Mouse (Mus musculus) natural killer cell, adult 2 months (primary cell): ENCODE measurements around the gene Polr2m.
A peak's percentile ranks its signal among the peaks of the same experiment; 100 is the strongest.
"Not testable (repeated sequence)": the region's sequence is repeated elsewhere in the genome, so short reads cannot be mapped to it uniquely, and the experiment has no call there.

Source experiments
- DNase-seq, 2 experiments: peaks; one replicate each; pipeline ENCODE4 v3.0.0; 2022; ENCODE audit warnings: low spot score in 2 of 2

The Polr2m gene

GRCm38 (mm10) chr9:71485475-71486094 is at the start of gene Polr2m:
Polr2m (minus strand) TSS chr9:71485935.
- DNase-seq = peak; percentile 89 to 90

GRCm38 (mm10) chr9:71535036-71535435 is 49.3 kb upstream of the Polr2m start:
- DNase-seq = no peak

- DNase-seq = no peak
Measured at GRCm38 (mm10) chr9:71529960-71530359, 44.2 kb upstream of the Polr2m start.

- no peak for DNase-seq
Measured at GRCm38 (mm10) chr9:71527438-71527837, 41.7 kb upstream of the Polr2m start.

GRCm38 (mm10) chr9:71523901-71524300 is 38.2 kb upstream of the Polr2m start:
- no peak for DNase-seq

DNA sequence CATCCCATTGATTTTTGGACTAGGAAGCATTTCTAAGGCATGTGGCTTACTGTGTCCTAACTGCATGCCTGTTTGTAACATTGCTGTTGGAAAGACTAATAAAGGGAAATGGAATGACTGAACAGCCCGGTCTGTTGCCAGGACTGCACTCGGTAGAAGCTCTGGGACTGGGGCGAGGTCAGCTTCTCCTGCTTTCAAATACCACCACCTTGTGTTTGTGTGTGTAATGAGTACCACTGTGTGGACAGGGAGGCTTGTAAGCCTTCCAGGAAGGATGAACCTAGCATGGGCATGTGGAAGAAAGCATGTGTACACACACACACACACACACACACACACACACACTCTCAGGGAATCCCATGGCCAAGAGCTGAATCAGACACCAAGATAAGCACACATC is 34.1 kb upstream of the Polr2m start:
- DNase-seq = no peak

GRCm38 (mm10) chr9:71517487-71517886 is 31.8 kb upstream of the Polr2m start:
- no peak for DNase-seq

GRCm38 (mm10) chr9:71515862-71516261 is 30.1 kb upstream of the Polr2m start:
- no peak for DNase-seq

- no peak for DNase-seq
Measured at GRCm38 (mm10) chr9:71513566-71513965, 27.8 kb upstream of the Polr2m start.

- DNase-seq = no peak
Measured at GRCm38 (mm10) chr9:71512899-71513298, 27.2 kb upstream of the Polr2m start.

GRCm38 (mm10) chr9:71498391-71499182 is 12.9 kb upstream of the Polr2m start:
- DNase-seq = no peak

GRCm38 (mm10) chr9:71496637-71497036 is 10.9 kb upstream of the Polr2m start:
- no peak for DNase-seq

- DNase-seq = no peak
Measured at GRCm38 (mm10) chr9:71493771-71494170, 8.0 kb upstream of the Polr2m start.

GRCm38 (mm10) chr9:71492296-71493025 is 6.7 kb upstream of the Polr2m start:
- DNase-seq = no peak

GRCm38 (mm10) chr9:71490076-71490475 is 4.3 kb upstream of the Polr2m start:
- DNase-seq = no peak

DNA sequence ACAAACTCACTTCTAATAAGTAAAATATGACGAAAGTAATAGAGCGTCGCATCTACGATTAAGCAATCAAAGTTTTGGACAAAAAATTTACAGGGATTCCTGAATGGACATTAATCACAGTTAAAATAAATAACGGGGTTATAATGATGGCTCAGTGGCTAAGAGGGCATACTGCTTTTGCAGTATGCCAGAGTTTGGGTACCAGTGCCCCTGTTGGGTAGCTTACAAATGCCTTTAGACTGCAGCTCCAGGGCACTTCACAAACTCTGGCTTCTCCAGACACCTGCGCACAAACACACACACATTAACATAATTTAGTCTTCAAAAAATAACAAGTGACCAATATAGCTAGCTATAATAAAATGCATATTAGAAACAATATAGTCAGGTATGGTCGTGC is 392 bp upstream of the Polr2m start:
- no peak for DNase-seq

DNA sequence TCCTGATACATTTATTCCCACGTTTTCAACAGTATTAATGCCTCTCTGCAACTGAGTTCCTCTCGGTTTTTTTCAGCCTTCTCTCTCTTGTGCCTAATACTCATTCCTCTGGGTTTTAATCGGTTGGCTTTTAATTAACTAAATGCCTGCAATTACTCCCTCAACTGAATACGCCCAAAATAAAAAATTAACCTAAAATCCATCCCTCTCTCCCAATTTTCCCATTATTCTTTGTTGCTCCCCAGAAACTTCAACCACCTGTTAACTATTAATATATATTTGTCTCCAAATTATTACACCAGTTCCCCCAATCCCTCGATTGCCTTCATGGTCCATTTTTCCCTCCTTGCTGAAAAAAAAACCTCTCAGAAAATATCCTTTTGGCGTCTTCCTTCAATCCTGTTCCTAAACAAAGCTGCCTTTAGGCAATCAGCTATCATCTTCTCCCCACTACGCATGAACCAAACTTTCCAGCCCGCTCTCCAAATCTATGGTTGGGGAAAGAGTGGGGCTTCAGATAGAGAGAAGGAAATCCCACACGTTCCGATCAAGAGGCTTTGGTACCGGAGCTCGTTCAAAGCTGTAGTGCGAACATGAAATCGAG is 762 bp downstream of the Polr2m start:
- no peak for DNase-seq

DNA sequence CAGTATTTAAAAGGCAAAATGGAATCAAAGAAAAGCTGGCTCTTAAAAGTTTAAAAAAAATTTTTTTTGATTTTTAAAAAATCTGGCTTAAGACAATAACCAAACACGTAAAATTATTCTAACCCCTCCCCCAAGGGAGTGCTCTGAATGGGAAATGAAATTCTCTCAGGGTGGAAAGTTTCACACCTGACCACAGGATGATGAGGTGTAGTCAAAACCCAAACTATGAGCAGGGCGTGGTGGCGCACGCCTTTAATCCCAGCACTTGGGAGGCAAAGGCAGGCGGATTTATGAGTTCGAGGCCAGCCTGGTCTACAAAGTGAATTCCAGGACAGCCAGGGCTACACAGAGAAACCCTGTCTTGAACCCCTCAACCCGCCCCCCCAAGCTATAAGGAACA is 1.9 kb downstream of the Polr2m start:
- not testable (repeated sequence) for DNase-seq

DNA sequence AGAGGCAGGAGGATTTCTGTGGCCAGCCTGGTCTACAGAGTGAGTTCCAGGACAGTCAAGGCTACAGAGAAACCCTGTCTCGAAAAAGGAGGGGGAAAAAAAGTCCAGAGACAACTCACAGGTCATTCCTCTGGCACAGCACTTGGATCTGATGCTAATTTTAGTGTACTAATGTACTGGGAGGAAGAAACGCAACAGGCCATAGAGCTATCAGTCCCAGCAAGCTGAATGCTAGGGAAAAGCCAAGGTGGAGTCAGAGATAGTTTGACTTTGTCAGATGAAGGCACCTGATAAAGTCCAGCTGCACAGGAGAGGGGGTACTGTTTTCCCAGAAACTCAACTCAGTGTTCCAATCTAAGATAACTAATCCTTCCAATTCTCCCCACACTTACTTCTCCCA is 5.4 kb downstream of the Polr2m start:
- no peak for DNase-seq

- DNase-seq = no peak
Measured at GRCm38 (mm10) chr9:71479413-71479812, 6.3 kb downstream of the Polr2m start.

- DNase-seq = no peak
Measured at GRCm38 (mm10) chr9:71478596-71478995, 7.1 kb downstream of the Polr2m start.

GRCm38 (mm10) chr9:71476601-71477000 is 9.1 kb downstream of the Polr2m start:
- no peak for DNase-seq
